Mouse (Mus musculus) CD4-positive, CD25-positive, alpha-beta regulatory T cell, adult 2 months (primary cell): ENCODE results near the gene Pak1.
A peak's percentile ranks its signal among the peaks of the same experiment; 100 is the strongest.

Experiments
- DNase-seq: peaks from one replicate; pipeline ENCODE4 v3.0.0-alpha.2; 2012; ENCODE audit warnings: low read depth, low spot score

The Pak1 gene

GRCm38 (mm10) chr7:97777191-97777590 lies 11.2 kb upstream of the Pak1 start:
- no peak for DNase-seq

GRCm38 (mm10) chr7:97780222-97780621 lies 8.1 kb upstream of the Pak1 start:
- DNase-seq: no peak

- no peak for DNase-seq
Observed at GRCm38 (mm10) chr7:97780815-97781214, 7.5 kb upstream of the Pak1 start.

GRCm38 (mm10) chr7:97781496-97781895 lies 6.8 kb upstream of the Pak1 start:
- no peak for DNase-seq

GRCm38 (mm10) chr7:97783523-97783922 lies 4.8 kb upstream of the Pak1 start:
- DNase-seq: no peak

GRCm38 (mm10) chr7:97788669-97789483 lies 535 bp downstream of the Pak1 start:
- peak; percentile 43 for DNase-seq

GRCm38 (mm10) chr7:97790272-97790671 lies 1.9 kb downstream of the Pak1 start:
- DNase-seq: no peak

- DNase-seq: no peak
Observed at GRCm38 (mm10) chr7:97792324-97792723, 4.0 kb downstream of the Pak1 start.

GRCm38 (mm10) chr7:97803116-97803515 lies 14.8 kb downstream of the Pak1 start:
- no peak for DNase-seq

GRCm38 (mm10) chr7:97804245-97805066 lies 16.1 kb downstream of the Pak1 start:
- no peak for DNase-seq

GRCm38 (mm10) chr7:97805067-97805365 lies 16.7 kb downstream of the Pak1 start:
- no peak for DNase-seq

- DNase-seq: no peak
Observed at GRCm38 (mm10) chr7:97809307-97809706, 21.0 kb downstream of the Pak1 start.

- no peak for DNase-seq
Observed at GRCm38 (mm10) chr7:97821875-97822274, 33.5 kb downstream of the Pak1 start.

GRCm38 (mm10) chr7:97829091-97829490 lies 40.8 kb downstream of the Pak1 start:
- no peak for DNase-seq

GRCm38 (mm10) chr7:97830739-97831138 lies 42.4 kb downstream of the Pak1 start:
- DNase-seq: no peak

GRCm38 (mm10) chr7:97832987-97833386 lies 44.6 kb downstream of the Pak1 start:
- no peak for DNase-seq

- no peak for DNase-seq
Observed at GRCm38 (mm10) chr7:97838574-97838973, 50.2 kb downstream of the Pak1 start.

- no peak for DNase-seq
Observed at GRCm38 (mm10) chr7:97841311-97841710, 53.0 kb downstream of the Pak1 start.

GRCm38 (mm10) chr7:97842332-97842731 lies 54.0 kb downstream of the Pak1 start:
- no peak for DNase-seq

GRCm38 (mm10) chr7:97842806-97843570 lies 54.6 kb downstream of the Pak1 start:
- DNase-seq: peak; percentile 88

GRCm38 (mm10) chr7:97844419-97844818 lies 56.1 kb downstream of the Pak1 start:
- no peak for DNase-seq

- no peak for DNase-seq
Observed at GRCm38 (mm10) chr7:97845546-97845945, 57.2 kb downstream of the Pak1 start.
